Mouse (Mus musculus): Measurements from ENCODE around the gene Gpc2.

The Gpc2 gene

DNA sequence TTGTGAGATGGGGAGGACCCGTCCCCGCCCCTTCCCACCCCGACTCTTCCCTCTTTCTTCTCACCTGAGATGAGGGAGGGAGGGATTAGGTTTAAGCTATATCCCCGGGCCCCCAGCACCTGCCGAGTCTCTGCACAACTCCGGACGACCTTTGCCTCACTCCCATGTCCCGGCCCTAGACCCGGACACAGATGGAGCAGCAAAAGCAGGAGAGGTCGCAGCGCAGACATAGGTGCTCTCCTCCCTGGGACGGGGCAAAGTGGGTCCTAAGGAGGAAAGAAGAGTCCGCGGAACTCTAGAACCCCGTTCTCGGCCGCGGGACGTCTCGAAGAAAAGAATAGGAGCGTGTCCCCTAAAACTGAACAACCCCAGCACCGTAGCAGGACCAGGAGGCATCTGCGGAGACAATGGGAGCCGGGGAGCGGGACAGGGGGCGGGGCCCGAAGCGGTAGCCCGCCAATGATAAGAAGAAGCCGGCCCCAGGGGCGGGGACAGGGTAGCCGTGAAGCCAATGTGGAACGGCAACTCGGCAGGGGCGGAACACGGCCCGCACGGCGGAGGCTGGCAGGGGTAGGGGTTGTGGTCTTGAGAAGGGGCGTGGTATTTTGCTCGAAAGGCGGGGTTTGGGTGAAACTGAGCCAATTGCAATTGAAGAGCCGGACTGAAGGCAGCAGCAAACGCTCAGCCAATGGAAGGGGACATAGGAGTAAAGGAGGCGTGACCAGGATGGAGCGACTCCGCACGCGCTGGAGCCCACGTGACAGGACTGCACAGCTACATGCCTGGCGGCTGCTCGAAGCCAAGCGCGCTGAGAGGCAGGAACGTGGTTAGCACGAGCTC is at the start of gene Gpc2, which contains the start of the genes Gm43720 and Stag3:
Gene Gpc2, minus strand, starts transcription at position 421 of the 840 bp plus-strand sequence.
Gene Gm43720, minus strand, starts transcription at position 374 of the 840 bp plus-strand sequence.
Gene Stag3, plus strand, starts transcription at position 656 of the 840 bp plus-strand sequence.
- peak; percentile 74 for ATAC-seq (ENCODE audit: insufficient number of reproducible peaks, low FRiP score, low TSS enrichment)

- no peak for ATAC-seq (ENCODE audit: insufficient number of reproducible peaks, low FRiP score, low TSS enrichment)
These were observed 33.0 kb upstream of the Gpc2 start for GRCm38 (mm10) chr5:138312795-138313194.

DNA sequence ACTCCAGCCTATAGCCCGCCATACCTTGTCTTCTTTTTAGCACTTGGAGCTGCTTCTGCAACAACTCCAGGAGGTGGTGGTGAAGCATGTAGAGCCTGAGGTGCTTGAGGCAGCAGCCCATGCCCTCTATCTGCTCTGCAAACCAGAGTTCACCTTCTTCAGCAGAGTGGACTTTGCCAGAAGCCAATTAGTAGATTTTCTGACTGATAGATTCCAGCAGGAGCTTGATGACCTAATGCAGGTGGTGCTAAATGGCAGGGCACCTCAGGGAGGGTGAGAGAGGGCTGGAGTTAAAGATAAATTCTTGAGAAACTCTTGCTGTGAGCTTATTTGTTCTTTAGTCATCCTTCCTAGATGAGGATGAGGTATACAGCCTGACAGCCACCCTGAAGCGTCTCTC is 19.8 kb upstream of the Gpc2 start:
- no peak for ATAC-seq (ENCODE audit: insufficient number of reproducible peaks, low FRiP score, low TSS enrichment)

- ATAC-seq (ENCODE audit: insufficient number of reproducible peaks, low FRiP score, low TSS enrichment): no peak
These were observed 14.4 kb upstream of the Gpc2 start for GRCm38 (mm10) chr5:138294158-138294557.

GRCm38 (mm10) chr5:138291638-138292037 is 11.8 kb upstream of the Gpc2 start:
- no peak for ATAC-seq (ENCODE audit: insufficient number of reproducible peaks, low FRiP score, low TSS enrichment)

GRCm38 (mm10) chr5:138287861-138288260 is 8.1 kb upstream of the Gpc2 start:
- no peak for ATAC-seq (ENCODE audit: insufficient number of reproducible peaks, low FRiP score, low TSS enrichment)

DNA sequence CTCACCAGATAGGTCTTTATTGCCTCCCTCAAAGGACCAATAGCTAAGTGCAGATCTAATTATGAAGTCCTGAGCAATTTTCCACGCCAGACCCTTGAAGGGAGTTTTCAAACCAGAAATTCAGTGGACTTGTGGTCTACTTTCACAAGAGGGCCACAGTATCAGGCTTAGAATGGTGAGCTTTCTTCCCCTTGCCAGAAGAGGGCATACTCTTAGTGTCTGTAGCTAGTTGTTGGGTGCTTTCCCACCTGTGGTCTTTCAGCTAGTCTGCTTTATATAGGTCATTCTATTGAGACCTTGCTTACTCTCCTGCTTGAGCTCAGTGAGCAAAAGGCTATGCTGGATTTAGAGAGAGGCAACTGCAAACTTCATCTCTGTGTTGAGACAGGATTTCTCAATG is 3.7 kb upstream of the Gpc2 start:
- no peak for ATAC-seq (ENCODE audit: insufficient number of reproducible peaks, low FRiP score, low TSS enrichment)

DNA sequence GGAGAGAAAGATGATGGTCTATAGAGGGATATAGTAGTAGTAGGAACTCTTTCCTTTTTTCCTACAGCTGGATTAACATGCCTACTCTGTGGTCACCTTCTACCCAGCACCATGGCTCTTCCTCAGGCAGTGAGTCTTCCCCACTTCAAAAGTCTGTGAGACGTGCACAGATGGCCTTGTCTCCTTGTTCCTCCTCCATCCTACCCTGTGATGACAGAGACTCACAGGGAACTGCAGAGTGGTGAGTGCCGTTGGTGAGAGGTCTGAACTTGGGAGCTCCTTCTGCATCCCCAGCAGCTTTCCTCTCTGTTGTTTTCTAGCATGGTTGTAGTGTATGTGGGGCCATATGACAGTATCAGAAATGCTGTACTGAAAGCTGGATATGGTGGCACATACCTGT is 2.0 kb upstream of the Gpc2 start:
- ATAC-seq (ENCODE audit: insufficient number of reproducible peaks, low FRiP score, low TSS enrichment): no peak

DNA sequence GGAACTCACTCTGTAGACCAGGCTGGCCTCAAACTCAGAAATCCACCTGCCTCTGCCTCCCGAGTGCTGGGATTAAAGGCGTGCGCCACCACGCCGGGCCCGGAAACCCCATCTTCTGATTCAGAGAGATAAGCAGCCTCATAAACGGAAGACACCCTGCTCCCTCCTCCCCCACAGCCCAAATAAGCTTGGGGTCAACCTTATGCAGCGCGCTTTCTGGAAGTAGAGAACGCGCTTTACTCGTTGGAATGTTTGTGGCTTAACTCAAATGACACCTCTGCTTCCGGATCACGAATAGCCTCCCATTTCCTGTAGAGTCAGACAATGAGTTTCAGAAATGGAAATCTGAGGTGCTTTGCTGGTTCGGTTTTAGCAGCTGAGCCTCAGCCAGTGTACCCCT is 1.0 kb upstream of the Gpc2 start:
- ATAC-seq (ENCODE audit: insufficient number of reproducible peaks, low FRiP score, low TSS enrichment): no peak

DNA sequence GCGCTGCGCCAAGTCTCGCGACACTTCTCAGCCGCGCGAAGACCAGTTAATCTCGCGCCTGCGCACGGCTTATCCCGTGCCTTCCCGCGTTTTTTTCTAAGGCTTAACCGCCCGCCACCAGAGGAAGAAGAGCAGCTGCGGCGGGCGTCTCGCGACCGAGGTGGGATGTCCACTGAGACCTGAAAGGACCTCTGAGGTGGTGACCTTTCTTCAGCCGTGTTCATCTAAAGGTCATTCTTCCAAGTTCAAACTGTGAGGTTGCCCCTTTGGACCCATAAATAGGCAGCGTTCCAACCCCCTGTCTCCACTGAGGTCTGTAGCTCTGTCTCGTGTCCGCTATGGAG is 592 bp upstream of the Gpc2 start:
- no peak for ATAC-seq (ENCODE audit: insufficient number of reproducible peaks, low FRiP score, low TSS enrichment)

GRCm38 (mm10) chr5:138277994-138278393 is 1.8 kb downstream of the Gpc2 start:
- no peak for ATAC-seq (ENCODE audit: insufficient number of reproducible peaks, low FRiP score, low TSS enrichment)

- ATAC-seq (ENCODE audit: insufficient number of reproducible peaks, low FRiP score, low TSS enrichment): no peak
These were observed 4.4 kb downstream of the Gpc2 start for GRCm38 (mm10) chr5:138275216-138276050.

DNA sequence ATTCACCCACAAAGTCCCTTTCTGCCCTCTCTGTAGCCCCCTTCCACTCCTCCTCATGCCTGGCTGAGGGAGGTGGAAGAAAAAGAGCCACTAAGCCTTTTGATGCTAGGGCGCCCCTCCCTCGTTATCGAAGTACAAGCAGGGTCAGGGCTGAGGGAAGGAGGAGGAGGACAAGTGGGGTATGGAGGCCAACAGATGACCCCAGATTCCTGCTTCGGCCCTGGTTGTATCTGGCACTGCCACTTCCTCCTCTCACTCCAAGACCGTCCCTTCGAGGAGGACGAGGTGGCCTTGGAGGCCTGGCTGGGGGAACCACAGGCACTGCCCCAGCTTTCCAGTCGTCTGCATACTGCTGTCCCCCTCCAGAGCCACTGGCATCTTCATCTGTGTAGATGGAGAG is 5.6 kb downstream of the Gpc2 start:
- no peak for ATAC-seq (ENCODE audit: insufficient number of reproducible peaks, low FRiP score, low TSS enrichment)

DNA sequence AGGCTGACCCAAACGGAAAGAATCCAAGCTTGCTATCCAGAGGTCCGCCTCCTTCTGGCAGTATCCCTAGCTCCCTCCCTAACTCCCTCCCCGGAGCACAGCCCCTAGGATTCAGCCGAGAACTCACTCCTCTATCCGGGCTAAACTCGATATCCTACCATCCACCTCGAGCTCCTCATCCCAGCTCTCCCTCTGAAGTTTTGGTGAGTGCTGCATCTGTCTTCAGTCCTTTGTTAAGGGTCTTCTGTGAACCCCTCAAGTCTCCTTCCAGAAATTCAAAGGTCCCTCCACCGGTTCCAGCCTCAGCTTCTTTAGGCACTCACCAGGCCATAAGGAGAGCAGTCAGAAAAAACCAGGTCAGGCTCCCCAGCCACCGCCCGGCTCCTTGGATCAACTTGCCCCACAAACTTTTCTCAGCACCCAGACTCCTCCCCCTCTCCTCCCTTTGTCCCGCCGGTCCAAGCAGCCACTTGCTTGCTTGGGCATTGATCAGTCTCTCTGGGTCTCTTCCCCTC is 7.3 kb downstream of the Gpc2 start, which contains the start of gene Gal3st4:
Gene Gal3st4, minus strand, starts transcription at position 432 of the 515 bp plus-strand sequence.
- no peak for ATAC-seq (ENCODE audit: insufficient number of reproducible peaks, low FRiP score, low TSS enrichment)

DNA sequence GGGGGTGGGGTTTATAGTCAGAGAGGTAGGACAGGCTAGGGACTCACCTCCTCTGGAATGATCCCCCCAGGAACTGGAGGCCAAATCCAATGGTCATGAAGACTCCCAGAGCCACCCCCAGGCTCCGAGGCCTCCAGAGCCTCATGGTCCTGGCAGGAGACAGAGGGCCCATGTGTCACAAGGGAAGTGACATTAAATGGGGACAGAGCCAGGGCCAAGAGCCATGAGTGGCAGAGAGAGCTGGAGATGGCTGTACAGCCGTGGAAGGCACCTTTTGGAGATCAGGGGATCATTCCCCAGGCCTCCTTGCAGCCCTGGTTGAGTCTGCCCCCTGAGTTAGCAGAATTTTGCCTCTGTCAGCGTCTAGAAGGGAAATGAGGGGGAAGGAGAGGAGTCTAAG is 8.6 kb downstream of the Gpc2 start:
- no peak for ATAC-seq (ENCODE audit: insufficient number of reproducible peaks, low FRiP score, low TSS enrichment)

DNA sequence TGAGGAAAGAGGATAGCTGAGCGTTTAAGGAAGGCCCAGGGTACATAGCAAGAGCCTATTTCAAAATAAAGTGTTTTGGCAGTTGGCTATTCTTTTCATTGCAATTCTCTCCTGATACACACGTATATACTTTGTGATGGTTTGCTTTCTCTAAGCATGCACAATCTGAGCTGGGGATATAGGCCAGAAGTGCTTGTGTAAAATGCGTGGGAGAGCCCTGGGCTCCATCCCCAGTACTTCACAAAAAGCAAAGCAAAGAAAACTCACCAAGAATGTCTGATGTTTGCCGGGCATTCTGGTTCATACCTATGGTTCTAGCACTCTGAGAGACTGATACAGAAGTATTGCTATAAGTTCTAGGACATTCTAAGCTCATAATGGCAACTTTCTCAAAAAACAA is 10.8 kb downstream of the Gpc2 start:
- no peak for ATAC-seq (ENCODE audit: insufficient number of reproducible peaks, low FRiP score, low TSS enrichment)

- ATAC-seq (ENCODE audit: insufficient number of reproducible peaks, low FRiP score, low TSS enrichment): no peak
These were observed 12.7 kb downstream of the Gpc2 start for GRCm38 (mm10) chr5:138267114-138267513.

- ATAC-seq (ENCODE audit: insufficient number of reproducible peaks, low FRiP score, low TSS enrichment): no peak
These were observed 14.1 kb downstream of the Gpc2 start for GRCm38 (mm10) chr5:138265712-138266111.

DNA sequence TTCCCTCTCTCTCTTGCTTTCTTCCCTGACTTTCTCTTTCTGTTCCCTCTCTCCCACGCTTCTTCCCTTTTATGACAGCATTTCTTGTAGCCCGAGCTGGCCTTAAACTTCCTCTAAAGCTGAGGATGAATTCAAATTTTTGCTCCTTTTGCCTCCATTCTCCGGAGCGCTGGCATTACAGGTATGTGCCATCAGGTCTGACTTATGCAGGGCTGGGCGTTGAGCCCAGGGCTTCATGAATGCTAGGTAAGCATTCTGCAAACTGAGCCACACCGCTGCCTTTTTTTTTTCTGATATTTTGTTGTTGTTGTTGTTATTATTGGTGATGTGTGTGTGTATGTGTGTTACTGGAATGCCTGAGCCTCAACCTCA is 15.6 kb downstream of the Gpc2 start:
- ATAC-seq (ENCODE audit: insufficient number of reproducible peaks, low FRiP score, low TSS enrichment): no peak

DNA sequence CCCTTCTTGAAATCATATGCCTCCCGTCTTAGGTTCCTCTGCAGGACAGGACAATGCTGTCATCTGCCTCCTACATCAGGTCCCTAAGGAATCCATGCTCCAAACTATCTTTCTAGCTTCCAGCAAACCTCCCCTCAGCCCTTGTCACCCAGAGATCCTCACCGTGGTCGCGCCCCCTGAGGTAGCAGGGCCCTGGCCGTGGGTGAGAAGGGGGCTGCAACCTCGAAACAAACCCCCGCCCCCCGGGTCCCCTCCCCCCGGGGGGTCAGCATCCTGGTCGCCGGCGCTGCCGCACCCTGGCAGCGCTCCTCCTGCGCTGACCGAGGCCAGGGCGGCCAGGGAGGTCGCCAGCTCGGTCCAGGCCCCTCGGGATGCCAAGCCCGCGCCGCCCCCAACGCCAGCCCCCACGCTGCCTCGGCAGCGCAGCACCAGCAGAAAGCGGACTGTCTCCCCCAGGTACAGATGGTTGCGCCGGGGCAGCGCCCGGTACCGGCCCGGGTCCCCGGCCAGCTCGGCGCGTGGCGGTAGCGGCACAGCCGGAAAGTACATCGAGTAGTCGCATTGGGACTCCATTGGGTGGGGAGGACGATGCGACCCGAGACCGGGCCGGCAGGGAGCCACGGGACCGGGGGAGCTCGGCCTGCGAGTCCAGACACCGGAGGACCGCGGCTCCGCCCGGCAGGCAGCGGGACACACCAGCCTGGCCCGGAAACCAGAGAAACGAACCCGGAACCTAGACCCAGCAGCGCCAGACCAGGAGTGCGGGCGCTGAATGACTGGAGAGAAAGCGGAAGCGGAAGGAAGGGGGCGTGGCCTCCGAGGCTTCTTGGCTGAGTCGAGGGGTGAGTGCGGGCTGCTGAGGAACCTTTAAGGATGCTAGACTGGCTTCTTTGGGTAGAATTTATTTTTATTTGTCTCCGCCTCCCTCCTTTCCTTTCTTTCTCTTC is 16.3 kb downstream of the Gpc2 start, which contains the start of gene BC037034:
Gene BC037034, minus strand, starts transcription at position 774 of the 947 bp plus-strand sequence.
- ATAC-seq (ENCODE audit: insufficient number of reproducible peaks, low FRiP score, low TSS enrichment): peak; percentile 86
